Mouse (Mus musculus) E14TG2a.4 (cell line): ENCODE data around the gene Pkn3.

Source experiments
- CTCF ChIP-seq: conservative IDR thresholded peaks from 2 replicates; pipeline ENCODE4 v1.5.1; 2014; ENCODE audit warnings: low read length
- NANOG ChIP-seq: IDR thresholded peaks from 2 replicates; pipeline ENCODE4 v1.6.1; 2014; ENCODE audit warnings: borderline replicate concordance, low read length, mixed read lengths

DNA sequence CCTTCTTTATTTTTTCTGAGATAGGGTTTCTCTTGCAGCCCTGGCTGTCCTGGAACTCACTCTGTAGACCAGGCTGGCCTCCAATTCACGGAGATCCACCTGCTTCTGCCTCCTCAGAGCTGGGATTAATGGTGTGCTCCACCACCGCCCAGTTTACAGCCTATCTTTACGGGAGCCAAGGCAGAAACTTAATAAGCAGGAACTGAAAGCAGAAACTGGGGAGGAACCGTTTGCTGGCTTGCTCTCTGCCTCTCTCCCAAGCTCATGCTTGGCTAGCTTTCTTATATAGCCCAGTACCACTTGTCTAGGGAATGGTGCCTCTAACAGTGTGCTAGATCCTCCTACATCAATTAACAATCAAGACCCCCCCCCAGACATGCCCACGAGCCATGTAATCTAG is 6.6 kb downstream of the Pkn3 start:
- TF ChIP-seq CTCF (no peak), NANOG (no peak)
